Mouse (Mus musculus) heart, adult 11 months (tissue): Measurements from ENCODE around the gene Sema6d.
A peak's percentile ranks its signal among the peaks of the same experiment; 100 is the strongest.

Experiments
- DNase-seq: peaks from one replicate; pipeline ENCODE4 v3.0.0; 2022

Gene Sema6d

GRCm38 (mm10) chr2:124089813-124090230, at the start of gene Sema6d:
Sema6d (plus strand) TSS chr2:124089969.
- peak; percentile 88 for DNase-seq

DNA sequence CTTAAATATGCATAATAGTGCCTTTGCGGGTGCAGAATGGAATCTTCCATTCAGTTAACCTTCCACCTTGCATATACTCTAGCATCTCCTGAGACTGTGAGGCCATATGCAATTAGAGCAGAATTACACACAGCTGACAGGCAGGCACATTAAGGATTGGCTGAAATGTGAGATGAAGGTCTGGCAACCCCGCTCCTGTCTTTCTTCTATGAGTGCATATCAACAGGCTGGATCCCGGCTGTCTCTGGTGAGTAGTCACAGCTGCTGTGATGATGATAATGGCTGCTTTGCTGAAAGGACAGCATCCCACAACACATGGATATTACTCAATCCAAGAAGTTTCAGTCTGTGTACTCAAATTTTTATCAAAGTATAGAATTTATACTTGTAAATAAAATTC, 29.9 kb upstream of the Sema6d start:
- no peak for DNase-seq

GRCm38 (mm10) chr2:124068380-124068779, 21.4 kb upstream of the Sema6d start:
- DNase-seq, result no peak

- DNase-seq, result no peak
These were observed 19.1 kb upstream of the Sema6d start for GRCm38 (mm10) chr2:124070664-124071063.

- DNase-seq, result no peak
These were observed 18.4 kb upstream of the Sema6d start for GRCm38 (mm10) chr2:124071380-124071779.

DNA sequence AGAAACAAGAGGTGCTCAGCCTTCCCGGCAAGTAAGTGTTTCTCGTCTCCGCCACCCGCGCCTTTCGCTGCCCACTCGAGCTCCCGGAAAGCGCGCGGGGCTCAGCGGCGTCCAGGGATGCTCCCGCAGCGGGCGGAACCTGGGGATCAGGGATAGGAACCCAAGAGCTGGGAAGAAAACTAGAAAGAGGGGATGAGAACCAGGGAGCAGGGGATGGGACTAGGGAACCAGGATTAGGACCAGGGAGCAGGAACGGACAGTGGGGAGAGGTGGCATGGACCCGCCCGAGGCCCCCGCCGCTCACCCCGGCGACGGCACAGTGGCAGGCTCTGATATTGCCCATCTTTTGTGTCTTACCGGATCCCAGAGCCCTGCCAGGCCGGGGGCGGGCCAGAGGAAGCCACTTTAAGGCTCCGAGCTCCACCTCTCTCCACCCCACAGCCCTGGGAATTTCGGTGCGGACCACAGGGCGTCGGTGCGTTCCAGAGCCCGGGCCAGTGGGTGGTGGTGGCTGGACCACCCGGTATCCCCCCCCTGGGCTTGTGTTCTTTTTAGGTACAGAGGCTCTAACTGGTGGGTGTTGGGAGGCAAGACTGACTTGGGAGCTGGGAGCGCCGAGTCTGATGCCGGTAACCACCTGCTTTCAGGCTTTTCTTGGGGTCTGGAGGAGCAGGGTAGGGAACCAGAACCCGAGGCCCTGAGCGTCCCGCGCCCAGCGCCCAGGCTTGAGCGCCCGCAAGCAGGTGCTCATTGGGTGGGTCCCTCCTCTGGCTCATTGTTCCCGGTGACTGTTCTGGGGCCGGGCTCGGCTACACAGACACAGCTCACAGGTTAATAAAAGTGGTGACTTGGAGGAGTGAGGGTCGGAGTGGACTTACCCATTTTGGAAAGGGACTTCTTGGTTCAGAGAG, 717 bp downstream of the Sema6d start:
- peak; percentile 87 for DNase-seq

- no peak for DNase-seq
These were observed 9.9 kb downstream of the Sema6d start for GRCm38 (mm10) chr2:124099697-124100096.

DNA sequence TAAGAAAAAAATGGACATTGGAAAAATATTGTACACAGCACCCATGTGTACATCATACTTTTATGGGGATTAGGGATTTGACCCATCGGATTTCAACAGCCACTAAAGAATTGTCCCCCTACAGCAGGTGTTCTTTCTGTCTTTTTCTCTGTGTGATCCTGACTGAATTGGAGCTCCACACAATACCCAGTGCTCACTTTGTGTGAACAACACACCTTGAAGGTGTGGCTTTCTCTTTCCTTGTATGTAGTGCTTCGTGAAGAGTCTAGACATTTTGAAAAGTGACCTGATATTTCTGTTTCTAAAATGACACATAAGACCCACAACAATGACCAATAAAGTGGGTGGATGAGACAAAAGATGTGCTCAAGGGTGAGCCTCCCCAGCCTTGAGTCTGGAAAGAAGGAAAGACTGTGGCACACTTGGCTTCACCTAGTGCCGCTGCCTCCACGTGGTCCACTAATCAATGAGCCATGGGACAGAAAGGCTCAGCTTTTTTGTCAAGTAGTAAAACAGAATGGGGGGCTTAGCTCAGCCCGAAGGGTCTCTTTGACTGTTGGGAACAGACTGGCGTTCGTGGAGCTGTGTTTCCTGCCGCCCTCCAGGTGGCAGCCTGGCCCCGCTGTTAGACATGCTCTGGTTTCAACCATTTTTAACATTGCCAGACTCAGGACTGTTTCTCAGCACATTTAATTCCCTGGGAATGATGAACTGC, 10.9 kb downstream of the Sema6d start:
- DNase-seq, result peak; percentile 91

DNA sequence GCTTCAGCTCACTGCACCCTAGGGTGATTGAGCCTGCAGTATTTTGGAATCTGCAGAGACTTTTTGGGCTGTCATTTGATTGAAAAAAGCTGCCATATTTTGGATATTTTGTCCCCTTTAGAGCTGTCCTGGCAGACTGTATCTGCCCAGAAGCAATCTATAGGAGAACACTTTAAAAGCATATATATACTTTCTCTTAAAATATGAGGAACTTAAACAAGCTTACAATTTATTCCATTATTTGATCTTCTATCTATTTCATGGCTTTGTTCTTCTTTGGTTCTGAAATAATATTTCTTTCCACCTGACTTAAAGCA, 11.4 kb downstream of the Sema6d start:
- DNase-seq, result no peak

DNA sequence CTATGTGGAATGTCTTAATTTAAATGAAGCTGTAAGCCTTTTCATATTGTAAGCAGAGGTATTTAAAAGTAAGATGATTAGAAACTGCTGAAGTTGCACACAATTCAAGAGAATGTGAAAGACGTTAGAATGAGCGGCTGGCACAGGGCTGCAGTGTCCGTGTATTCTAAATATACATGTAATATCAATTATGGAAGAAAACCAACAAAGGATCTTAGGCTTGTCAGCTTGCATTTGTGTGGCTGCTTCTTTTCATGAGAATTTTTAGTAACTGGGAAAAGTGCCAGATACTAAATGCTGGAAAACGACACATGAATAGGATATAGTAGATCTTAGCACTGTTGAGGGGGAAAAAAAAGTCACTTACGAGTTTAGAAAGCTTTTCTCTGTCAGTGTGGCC, 11.8 kb downstream of the Sema6d start:
- DNase-seq, result no peak

GRCm38 (mm10) chr2:124103277-124103676, 13.5 kb downstream of the Sema6d start:
- DNase-seq, result no peak

- DNase-seq, result no peak
These were observed 28.9 kb downstream of the Sema6d start for GRCm38 (mm10) chr2:124118469-124119243.

DNA sequence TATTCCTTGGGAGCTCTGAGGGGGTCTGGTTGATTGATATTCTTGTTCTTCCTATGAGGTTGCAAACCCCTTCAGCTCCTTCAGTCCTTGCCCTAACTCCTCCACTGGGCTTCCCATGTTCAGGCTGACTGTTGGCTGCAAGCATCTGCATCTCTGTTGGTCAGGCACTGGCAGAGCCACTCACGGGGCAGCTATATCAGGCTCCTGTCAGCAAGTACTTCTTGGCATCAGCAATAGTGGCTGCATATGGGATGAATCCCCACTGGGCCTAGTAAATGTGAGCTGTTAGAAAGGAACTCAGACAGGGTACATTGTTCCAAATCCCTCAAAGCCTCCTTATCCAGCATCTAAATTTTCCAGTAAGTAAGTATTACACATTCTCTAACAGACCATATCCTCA, 30.6 kb downstream of the Sema6d start:
- peak; percentile 86 for DNase-seq

DNA sequence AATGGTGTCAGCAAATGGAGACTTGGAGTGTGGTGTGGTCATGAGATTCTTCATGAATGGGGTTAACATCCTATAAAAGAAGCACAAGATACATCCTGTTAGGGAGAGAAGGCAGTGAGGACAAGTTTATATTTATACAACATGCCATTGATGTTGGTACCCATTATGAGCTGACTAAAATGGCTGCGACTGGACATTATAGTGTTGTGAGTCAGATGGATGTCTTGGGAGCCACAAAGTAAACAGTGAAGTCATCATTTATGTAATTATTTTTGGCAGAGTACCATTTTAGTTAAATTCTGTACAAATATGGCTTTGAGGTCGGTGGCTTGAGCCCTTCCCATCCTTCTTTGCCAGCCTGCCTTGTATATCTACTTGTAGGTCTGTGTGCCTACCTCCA, 31.8 kb downstream of the Sema6d start:
- DNase-seq, result no peak

DNA sequence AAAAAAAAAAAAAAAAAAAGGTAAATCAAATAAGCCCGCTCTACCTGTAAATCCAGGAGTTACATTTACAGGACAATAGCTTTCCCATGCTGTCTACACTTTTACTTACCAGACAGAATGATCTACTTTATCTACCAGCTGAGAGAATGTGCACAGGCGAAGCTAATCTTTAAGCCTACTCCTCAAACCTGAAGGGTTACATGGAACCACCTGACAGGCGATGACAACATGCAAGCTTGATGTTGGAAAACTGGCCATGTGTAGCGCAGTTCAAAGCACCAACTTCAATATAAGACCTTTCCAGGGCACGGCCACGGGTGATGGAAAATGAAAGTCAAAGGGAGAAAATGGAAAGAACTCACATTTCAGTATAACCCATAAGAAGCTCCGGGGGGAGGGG, 35.7 kb downstream of the Sema6d start:
- no peak for DNase-seq

DNA sequence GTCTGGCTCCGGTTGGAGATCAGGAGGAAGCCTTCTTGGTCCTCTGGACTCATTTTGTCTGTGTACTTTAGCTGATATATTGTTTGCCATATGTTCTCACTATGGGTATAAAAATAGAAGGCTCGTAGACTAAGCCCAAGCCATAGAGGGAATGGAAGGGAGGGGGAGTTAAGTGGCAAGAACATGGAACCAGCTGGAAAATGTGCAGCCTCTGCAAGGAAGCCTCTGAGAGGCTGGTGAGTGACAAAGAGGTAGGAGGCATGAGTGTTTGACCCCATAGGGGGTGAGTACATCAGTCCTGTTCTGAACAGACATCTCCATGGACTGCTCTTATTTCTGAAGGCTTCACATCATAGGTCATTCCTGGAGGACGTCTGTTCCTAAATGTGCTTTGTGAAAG, 37.1 kb downstream of the Sema6d start:
- no peak for DNase-seq

DNA sequence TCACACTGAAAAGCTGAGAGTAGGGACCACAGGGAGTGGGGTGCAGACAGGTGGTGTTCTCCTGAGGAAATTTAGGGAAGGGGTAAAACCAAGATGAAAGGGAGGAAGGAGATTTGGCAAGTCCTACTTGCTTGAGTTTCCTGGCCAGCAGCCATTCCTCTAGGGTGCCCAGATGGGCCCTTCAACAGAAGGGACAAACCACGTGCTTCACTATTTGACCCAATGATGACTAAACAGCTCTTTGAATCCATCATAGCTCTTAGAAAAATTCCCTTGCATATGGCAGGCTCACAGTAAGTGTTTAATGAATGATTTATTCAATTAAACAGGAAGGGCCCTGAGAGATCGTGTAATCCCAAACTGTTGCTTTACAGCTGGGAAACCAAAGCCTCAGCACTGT, 41.1 kb downstream of the Sema6d start:
- no peak for DNase-seq

- DNase-seq, result peak; percentile 83
These were observed 51.8 kb downstream of the Sema6d start for GRCm38 (mm10) chr2:124141510-124142044.

DNA sequence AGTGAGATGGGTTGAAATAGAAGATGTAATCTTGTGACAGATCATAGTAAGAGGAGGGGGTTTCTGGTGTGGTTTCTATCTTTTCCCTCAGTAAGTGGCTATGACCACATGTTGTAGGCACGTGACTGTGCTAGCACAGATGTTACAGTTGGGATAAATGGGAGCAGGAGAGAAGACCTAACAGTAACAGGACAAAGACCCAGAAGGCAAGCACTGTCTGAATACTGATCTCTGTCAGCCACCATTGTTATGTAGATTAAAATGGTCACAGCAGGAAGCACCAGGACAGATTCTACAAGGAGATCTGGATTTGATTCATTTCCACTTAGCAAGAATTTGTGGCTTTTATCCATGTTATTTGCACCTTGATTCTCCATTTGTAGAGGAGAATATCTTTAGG, 55.8 kb downstream of the Sema6d start:
- peak; percentile 21 for DNase-seq

DNA sequence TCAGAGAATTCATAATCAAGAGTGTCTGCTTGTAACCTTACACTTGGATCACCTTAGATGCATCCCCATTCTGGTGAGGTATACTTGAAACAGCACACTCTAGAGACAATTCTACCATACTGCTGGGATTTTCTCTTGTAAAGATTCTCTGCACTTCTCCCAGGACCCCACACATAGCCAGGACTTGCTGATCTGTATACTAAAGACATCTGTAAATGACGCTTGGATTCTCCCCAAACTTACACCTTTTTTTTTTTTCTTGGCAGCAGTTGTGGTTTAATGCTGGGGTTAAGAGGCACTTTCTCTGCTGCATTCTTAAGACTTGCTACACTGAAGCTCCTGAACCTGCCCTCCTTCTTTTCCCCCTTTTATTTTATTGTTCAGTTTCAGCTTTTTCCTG, 68.4 kb downstream of the Sema6d start:
- DNase-seq, result peak; percentile 52

DNA sequence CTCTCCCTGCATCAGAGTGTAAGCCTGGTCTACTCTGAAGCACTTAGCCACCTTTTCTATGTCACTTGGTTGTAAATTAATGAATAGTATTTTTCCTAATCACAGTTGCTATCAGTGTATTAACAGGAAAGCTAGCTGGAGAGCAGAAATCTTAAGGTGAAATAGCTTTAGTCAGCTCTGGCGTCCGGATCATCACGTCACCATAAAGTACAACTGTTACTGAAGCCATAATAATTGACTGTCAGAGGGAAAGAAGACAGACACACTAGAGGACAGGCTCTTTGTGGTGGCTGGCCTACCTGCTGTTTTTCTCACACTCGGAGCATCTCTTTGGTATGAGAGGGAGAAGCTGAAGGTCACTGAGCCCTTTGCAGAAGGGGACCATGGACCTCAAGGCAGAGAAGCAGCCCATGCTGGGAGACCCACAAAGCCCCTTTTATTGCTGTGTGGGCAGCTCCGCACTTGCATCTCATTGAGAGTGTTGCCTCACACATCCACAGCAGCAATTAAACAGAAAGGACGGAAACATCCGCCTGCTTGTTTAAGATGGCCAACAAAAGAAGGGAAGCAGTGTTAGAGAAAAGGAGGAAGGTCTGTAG, 72.3 kb downstream of the Sema6d start:
- DNase-seq, result peak; percentile 57

GRCm38 (mm10) chr2:124168411-124168810, 78.6 kb downstream of the Sema6d start:
- DNase-seq, result peak; percentile 16

DNA sequence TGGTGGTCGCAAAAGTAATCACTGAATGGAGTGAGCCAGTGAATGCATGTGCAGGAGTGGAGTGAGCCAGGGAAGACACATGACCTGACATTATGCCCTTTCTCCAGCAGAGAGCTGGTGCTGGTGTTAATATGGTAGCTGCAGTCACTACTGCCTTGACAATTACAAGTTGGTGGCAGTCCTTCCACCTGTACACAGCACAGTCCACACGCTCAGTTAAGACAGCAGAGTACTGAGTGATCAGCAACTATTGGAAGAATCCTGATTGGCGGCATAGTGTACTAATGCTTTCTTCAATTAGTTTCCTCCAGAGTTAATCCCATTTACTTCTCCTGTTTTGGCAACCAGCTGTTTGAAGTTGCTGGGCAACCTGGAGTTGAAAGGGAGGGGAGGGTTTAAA, 81.9 kb downstream of the Sema6d start:
- peak; percentile 71 for DNase-seq
